Mouse (Mus musculus) embryonic fibroblast, embryonic 13.5 days (primary cell): ENCODE data around the gene U2surp. TPM values are rescaled to one million over a fixed set of nuclear protein-coding genes. Genes with fewer than 3 reads are reported as not detected.
A peak's percentile ranks its signal among the peaks of the same experiment; 100 is the strongest.
"Not testable (repeated sequence)": the region's sequence is repeated elsewhere in the genome, so short reads cannot be mapped to it uniquely, and the experiment has no call there.

ENCODE experiments used
- H3K27ac ChIP-seq: 2 replicates; pipeline ENCODE4 v1.5.1; 2012; ENCODE audit warnings: low read length, control low read depth, inconsistent platforms; ENCODE audit not compliant: insufficient read depth
- H3K4me1 ChIP-seq: 2 replicates; pipeline ENCODE4 v1.6.1; 2011; ENCODE audit warnings: low read length; ENCODE audit not compliant: control insufficient read depth, insufficient read depth
- H3K4me3 ChIP-seq: 2 replicates; pipeline ENCODE4 v1.5.1; 2011; ENCODE audit warnings: mild to moderate bottlenecking, control low read depth, low read length; ENCODE audit not compliant: insufficient read depth
- CTCF ChIP-seq: IDR thresholded peaks from 2 replicates; pipeline ENCODE4 v1.5.1; 2011; ENCODE audit warnings: mild to moderate bottlenecking, control low read depth, low read length, moderate library complexity, borderline replicate concordance; ENCODE audit not compliant: insufficient read depth
- POLR2A ChIP-seq: IDR thresholded peaks from 2 replicates; pipeline ENCODE4 v1.6.1; 2011; ENCODE audit warnings: low read depth, mild to moderate bottlenecking, control low read depth, low read length, moderate library complexity
- polyA plus RNA-seq: library from polyadenylated mRNA; stranded (reverse); fragments of >200 nt; gene quantifications from 2 replicates; pipeline ENCODE4 v1.2.4, GENCODE M21; 2011; ENCODE audit warnings: low read depth; ENCODE audit not compliant: missing spikeins, insufficient read length

U2surp gene
- polyA plus RNA-seq, 1 experiment: 87.4 TPM

DNA sequence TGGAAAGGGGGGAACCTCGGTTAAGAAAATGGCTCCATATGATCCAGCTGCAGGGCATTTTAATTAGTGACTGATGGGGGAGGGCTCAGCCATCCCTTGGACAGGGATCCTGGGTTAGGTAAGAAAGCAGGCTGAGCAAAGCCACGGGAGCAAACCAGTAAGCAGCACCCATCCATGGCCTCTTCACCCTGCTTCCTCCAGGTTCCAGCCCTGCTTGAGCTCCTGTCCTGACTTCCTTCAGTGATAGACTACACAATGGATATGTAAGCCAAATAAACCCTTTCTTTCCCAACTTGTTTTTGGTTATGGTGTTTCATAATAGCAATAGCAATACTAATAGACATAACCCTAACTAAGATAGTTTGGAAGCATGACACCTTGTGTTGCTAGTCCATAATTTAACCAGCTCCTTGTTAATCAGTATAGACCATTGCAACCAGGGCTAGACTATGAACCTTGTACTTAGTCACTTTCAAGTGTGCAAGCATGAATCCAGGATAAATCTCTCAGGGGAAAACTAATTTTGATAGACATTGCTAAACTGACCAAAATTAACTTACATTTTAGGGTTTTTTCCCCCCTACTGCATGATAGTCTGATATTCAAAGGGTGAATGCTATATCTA, 27.5 kb upstream of the U2surp start:
- H3K4me1 ChIP-seq: no peaks in the 10 kb centered on the region
- no peak overlapping the region for H3K4me3 ChIP-seq
- no peak overlapping the region for H3K27ac ChIP-seq
- TF ChIP-seq CTCF (no peak), POLR2A (no peak)

DNA sequence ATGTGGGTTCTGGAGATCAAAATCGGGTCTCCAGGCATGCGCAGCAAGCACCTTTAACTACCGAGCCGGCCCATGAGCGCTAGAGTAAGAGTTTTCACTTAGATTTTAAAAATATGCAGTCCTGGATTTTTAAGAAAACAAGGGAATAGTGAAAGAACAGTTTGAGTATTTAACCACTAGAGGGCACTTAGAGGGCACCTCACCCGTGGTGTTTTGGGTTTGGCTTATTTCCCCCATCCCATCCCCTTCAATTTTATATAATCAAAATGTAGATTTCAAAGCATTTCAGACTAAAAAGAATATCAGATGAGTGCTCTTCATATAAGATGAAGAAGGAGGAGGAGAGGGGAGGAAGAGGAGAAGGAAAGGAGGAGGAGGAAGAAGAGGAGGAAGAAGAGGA, 22.0 kb upstream of the U2surp start:
- no peaks in the 10 kb centered on the region for H3K4me1 ChIP-seq
- no peak for TF ChIP-seq POLR2A
- TF ChIP-seq CTCF: no peak
- no peak overlapping the region for H3K27ac ChIP-seq
- H3K4me3 ChIP-seq: no peak overlapping the region

DNA sequence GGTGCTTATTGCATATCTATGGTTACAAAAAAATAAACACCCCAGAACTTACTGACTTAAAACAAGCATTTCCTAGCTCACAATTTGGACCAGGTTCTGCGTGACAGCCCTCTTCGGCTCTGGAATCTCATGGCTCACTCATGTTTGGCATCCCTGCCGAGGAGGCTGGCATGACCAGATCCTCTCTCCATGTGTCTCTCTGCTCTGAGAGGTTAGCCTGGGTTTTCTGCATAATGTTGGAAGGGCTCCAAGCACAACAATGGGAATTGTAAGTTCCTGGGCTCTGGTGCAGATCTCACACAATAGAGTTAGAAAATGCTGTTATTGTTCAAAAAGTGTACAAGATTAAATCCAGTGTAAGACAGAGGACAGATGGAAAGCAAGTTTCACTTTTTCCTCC, 19.3 kb upstream of the U2surp start:
- H3K4me1 ChIP-seq: no peaks in the 10 kb centered on the region
- no peak overlapping the region for H3K27ac ChIP-seq
- no peak for TF ChIP-seq CTCF
- TF ChIP-seq POLR2A: no peak
- no peak overlapping the region for H3K4me3 ChIP-seq

DNA sequence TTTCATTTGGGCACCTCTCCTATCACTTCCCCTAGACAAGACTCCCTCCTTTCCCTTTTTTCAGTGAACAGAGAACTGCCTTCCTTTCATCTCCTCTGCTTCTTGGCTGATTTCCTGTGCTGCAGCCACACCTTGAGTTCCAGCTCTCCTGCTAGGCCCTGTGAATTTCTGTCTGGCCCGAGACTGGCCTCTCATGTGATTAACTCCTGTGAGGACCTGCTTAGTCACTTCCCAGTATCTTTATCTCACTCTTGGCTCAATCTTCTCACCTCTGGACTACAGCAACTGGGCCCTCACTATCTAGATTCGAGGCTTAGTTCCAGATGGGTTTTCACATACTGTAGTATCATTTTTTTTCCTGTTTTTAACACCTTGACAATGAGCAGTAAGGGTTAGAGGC, 15.9 kb upstream of the U2surp start:
- no peak overlapping the region for H3K27ac ChIP-seq
- no peak overlapping the region for H3K4me3 ChIP-seq
- TF ChIP-seq POLR2A: no peak
- no peak for TF ChIP-seq CTCF
- no peaks in the 10 kb centered on the region for H3K4me1 ChIP-seq

DNA sequence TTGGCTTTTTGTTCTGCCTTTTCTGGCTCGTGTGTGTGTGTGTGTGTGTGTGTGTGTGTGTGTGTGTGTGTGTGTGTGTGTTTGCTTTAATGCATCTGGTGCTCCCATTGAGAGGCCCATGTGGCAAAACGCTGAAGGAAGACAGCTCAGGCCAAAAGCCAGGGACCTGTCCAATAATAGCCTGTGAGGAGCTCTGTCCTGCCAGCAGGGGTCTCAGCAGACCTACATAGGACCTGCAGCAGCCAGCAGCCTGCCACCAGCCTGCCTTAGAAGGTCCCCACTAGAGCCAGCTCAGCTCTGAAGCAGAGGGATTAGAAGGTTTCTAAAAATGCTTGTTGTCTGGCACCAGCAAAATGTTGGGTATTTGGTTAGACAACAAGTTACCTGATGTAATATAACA, 14.2 kb upstream of the U2surp start:
- TF ChIP-seq CTCF (peak; percentile 27; the same call in 1 of the 2 replicates), POLR2A (no peak)
- H3K4me3 ChIP-seq: no peak overlapping the region

DNA sequence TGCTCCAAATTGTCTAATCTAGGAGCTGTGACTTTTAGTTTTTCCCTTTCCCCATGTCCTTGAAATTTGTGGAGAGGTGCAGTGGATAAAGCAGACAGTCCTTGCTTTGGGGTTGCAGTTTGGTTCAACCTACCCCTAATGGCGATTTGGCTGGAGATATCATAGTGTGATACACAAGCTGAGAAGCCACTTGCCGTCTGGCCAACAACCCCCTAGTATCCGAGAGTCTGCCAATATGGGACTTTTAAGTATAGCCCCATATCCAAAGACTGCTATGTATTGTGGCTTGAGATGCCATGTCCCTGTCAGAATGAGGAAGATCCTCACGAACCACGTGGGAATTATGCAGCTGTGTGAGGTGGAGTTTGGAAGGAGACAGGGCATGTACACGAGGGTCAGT, 13.6 kb upstream of the U2surp start:
- no peaks in the 10 kb centered on the region for H3K4me1 ChIP-seq
- H3K27ac ChIP-seq: no peak overlapping the region
- H3K4me3 ChIP-seq: no peak overlapping the region
- no peak for TF ChIP-seq CTCF
- TF ChIP-seq POLR2A: no peak

More for the DNA sequence above, 14.2 kb upstream of the U2surp start:
- H3K4me1 ChIP-seq: no peaks in the 10 kb centered on the region
- no peak overlapping the region for H3K27ac ChIP-seq

DNA sequence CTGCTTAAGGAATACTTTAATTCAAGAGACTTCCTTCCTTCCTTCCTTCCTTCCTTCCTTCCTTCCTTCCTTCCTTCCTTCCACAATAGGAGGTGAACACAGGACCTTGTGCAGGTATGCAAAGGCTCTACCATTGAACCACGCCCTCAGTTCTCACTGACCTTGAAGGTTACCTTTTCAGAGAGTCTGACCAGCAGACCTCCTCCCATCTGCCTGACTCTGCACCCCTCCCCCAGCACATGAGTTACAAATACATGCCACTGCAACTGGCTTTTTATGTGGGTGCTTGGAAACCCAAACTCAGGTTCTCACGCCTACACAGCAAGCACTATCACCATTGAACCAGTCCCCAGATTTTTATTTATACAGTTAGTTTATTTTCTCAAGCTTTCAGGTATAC, 10.8 kb upstream of the U2surp start:
- Histone ChIP-seq H3K4me3 (no peak overlapping the region), H3K4me1 (no peaks in the 10 kb centered on the region), H3K27ac (no peak overlapping the region)
- TF ChIP-seq CTCF (no peak), POLR2A (no peak)

DNA sequence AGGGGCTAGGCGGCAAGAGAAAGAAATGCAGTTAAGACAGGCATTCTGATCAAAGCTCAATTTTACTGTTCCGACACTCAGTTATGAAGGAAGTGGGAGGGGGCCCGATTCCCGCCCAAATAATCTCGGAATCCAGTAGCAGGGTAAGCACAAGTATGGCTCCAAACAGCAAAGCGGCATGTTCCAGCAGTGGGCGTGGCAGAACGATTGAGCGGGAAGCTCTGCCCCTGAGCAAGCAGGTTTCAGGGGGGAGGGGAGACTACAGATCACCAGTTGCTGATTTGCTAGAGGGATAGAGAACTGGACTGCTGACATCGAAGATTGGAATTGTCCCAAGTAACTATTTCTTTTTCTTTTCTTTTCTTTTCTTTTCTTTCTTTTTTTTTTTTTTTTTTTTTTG, 9.8 kb upstream of the U2surp start:
- no peaks in the 10 kb centered on the region for H3K4me1 ChIP-seq

DNA sequence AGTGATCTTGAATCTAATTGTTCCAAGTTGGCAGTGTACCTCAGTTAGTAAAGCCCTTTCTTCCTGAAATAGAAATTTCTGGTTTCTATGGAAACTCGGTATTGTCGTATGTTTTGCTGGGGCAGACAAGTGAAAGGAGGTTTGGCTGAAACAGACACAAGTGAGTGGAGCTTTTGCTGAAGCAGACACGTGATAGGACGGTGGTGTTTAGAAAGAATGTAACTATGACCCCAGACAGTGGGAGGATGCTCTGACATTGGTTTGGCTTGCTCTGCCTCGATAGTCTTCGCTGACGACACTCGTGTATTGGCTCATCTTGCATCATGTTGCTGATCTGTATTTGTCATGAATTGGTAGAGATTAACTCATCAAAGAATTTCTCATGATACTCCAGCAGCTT, 9.2 kb upstream of the U2surp start:
- Histone ChIP-seq H3K4me1 (no peaks in the 10 kb centered on the region), H3K4me3 (no peak overlapping the region), H3K27ac (no peak overlapping the region)
- no peak for TF ChIP-seq POLR2A
- no peak for TF ChIP-seq CTCF

More for the DNA sequence above, 9.8 kb upstream of the U2surp start:
- no peak for TF ChIP-seq POLR2A
- no peak for TF ChIP-seq CTCF
- Histone ChIP-seq H3K27ac (no peak overlapping the region), H3K4me3 (no peak overlapping the region)

DNA sequence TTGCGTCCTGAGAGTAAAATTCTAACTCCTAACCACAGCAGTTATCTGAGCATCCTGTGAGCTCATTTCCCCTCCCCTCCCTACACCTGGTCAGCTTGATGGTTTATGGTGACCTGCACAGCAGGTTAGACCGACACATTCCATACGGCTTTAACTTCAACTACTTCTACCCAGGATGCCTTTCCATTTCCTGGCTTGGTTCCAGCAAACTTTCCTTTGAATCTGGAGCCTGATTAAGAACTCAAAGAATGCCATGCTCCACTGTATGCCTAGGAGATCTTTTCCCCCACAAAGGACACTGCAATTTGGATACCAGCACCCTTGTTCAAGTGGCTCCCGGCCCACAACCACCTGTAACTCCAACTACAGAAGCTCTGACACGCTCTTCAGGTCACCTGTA, 8.8 kb upstream of the U2surp start:
- Histone ChIP-seq H3K4me1 (no peaks in the 10 kb centered on the region), H3K27ac (no peak overlapping the region), H3K4me3 (no peak overlapping the region)
- no peak for TF ChIP-seq CTCF
- no peak for TF ChIP-seq POLR2A

DNA sequence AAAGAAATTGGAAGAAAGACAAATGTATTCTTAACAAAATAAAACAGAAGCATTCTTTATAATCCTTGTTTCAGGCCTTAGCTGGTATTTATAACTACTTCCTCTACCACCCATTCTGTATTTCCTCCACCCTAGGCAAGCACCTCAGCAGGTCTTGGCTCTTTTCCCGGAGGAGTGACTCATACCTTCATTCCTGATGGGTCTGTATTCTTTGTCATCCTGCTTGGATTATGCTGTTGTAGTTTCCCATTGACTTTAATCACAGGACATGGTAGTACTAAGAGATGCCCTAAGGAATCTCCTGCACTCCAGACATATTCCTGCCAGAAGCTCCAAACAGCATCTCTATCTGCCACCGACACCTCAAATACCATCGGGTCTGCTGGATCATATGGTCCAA, 2.6 kb upstream of the U2surp start:
- not testable (repeated sequence) for H3K4me3 ChIP-seq, H3K27ac ChIP-seq, H3K4me1 ChIP-seq
